Mouse (Mus musculus): Measurements from ENCODE around the gene Ifnar1. TPM values are rescaled to one million over a fixed set of nuclear protein-coding genes. Genes with fewer than 3 reads are reported as not detected.
A peak's percentile ranks its signal among the peaks of the same experiment; 100 is the strongest.

The Ifnar1 gene
- polyA plus RNA-seq, 2 experiments, result 11.6 to 16.2 TPM

GRCm38 (mm10) chr16:91470470-91470869 is 14.6 kb upstream of the Ifnar1 start:
- H3K9ac ChIP-seq (replicated peaks), result no peak overlapping the region
- H3K4me1 ChIP-seq (replicated peaks; ENCODE audit: control insufficient read depth in 2 of 2, insufficient read depth in 2 of 2, low read length in 1 of 2), result peaks cover 9 to 10% of the 10 kb centered on the region in 2 experiments
- no peak for TF ChIP-seq CTCF (IDR thresholded peaks at IDR 0.05; ENCODE audit: low read depth)
- no peak for TF ChIP-seq EP300 (IDR thresholded peaks at IDR 0.05; ENCODE audit: low read depth)
- H3K36me3 ChIP-seq (replicated peaks; ENCODE audit: control insufficient read depth, insufficient read depth, low read depth), result peaks cover 32% of the 10 kb centered on the region
- H3K27ac ChIP-seq, result no peak overlapping the region
- no peaks in the 10 kb centered on the region for H3K27me3 ChIP-seq (ENCODE audit: control insufficient read depth, insufficient read depth, low read length)
- ATAC-seq (ENCODE audit: insufficient read depth), result no peak
- WGBS (ENCODE audit: insufficient replicate concordance), result 45% methylated on average over 3 of the region's 3 CpGs
- no peaks in the 10 kb centered on the region for H3K9me3 ChIP-seq (ENCODE audit: control insufficient read depth, low read length)
- no peak overlapping the region for H3K4me3 ChIP-seq (ENCODE audit: insufficient read depth in 1 of 2, low read depth in 2 of 2, low read length in 2 of 2)
- H3K4me2 ChIP-seq (ENCODE audit: low read depth), result no peak overlapping the region
- no peak for DNase-seq (ENCODE audit: low read depth in 3 of 3, low spot score in 3 of 3)

GRCm38 (mm10) chr16:91471481-91471880 is 13.6 kb upstream of the Ifnar1 start:
- TF ChIP-seq CTCF (IDR thresholded peaks at IDR 0.05; ENCODE audit: low read depth) (no peak), EP300 (IDR thresholded peaks at IDR 0.05; ENCODE audit: low read depth) (peak; percentile 48; the same call in 1 of the 2 replicates)
- peak; percentile 30; the same call in 1 of the 2 replicates for ATAC-seq (ENCODE audit: insufficient read depth)
- WGBS (ENCODE audit: insufficient replicate concordance), result 43% methylated on average over 6 of the region's 6 CpGs
- no peak for DNase-seq (ENCODE audit: low read depth in 3 of 3, low spot score in 3 of 3)
- H3K36me3 ChIP-seq (replicated peaks; ENCODE audit: control insufficient read depth, insufficient read depth, low read depth), result peaks cover 29% of the 10 kb centered on the region
- H3K4me1 ChIP-seq (replicated peaks; ENCODE audit: control insufficient read depth in 2 of 2, insufficient read depth in 2 of 2, low read length in 1 of 2), result peaks cover 6 to 8% of the 10 kb centered on the region in 2 experiments
- H3K9me3 ChIP-seq (ENCODE audit: control insufficient read depth, low read length), result no peaks in the 10 kb centered on the region
- no peak overlapping the region for H3K4me2 ChIP-seq (ENCODE audit: low read depth)
- no peaks in the 10 kb centered on the region for H3K27me3 ChIP-seq (ENCODE audit: control insufficient read depth, insufficient read depth, low read length)
- no peak overlapping the region for H3K9ac ChIP-seq (replicated peaks)
- H3K27ac ChIP-seq, result no peak overlapping the region
- H3K4me3 ChIP-seq (ENCODE audit: insufficient read depth in 1 of 2, low read depth in 2 of 2, low read length in 2 of 2), result no peak overlapping the region

GRCm38 (mm10) chr16:91475753-91476152 is 9.3 kb upstream of the Ifnar1 start:
- Histone ChIP-seq H3K4me3 (ENCODE audit: insufficient read depth in 1 of 2, low read depth in 2 of 2, low read length in 2 of 2) (no peak overlapping the region), H3K27me3 (ENCODE audit: control insufficient read depth, insufficient read depth, low read length) (no peaks in the 10 kb centered on the region), H3K9ac (replicated peaks) (no peak overlapping the region), H3K9me3 (ENCODE audit: control insufficient read depth, low read length) (no peaks in the 10 kb centered on the region), H3K4me1 (replicated peaks; ENCODE audit: control insufficient read depth in 2 of 2, insufficient read depth in 2 of 2, low read length in 1 of 2) (peaks cover 0 to 9% of the 10 kb centered on the region in 2 experiments; a peak in 3 of 4 replicates), H3K36me3 (replicated peaks; ENCODE audit: control insufficient read depth, insufficient read depth, low read depth) (peaks cover under 1% of the 10 kb centered on the region; the same call in 1 of the 2 replicates), H3K27ac (no peak overlapping the region), H3K4me2 (ENCODE audit: low read depth) (no peak overlapping the region)
- WGBS (ENCODE audit: insufficient replicate concordance), result 60% methylated on average over 7 of the region's 7 CpGs
- no peak for TF ChIP-seq CTCF (IDR thresholded peaks at IDR 0.05; ENCODE audit: low read depth)
- TF ChIP-seq EP300 (IDR thresholded peaks at IDR 0.05; ENCODE audit: low read depth), result no peak
- ATAC-seq (ENCODE audit: insufficient read depth) (no peak), DNase-seq (ENCODE audit: low read depth in 3 of 3, low spot score in 3 of 3) (no peak)

GRCm38 (mm10) chr16:91478067-91478466 is 7.0 kb upstream of the Ifnar1 start:
- no peak for DNase-seq (ENCODE audit: low read depth in 3 of 3, low spot score in 3 of 3)
- no peak for ATAC-seq (ENCODE audit: insufficient read depth)
- no peak for TF ChIP-seq CTCF (IDR thresholded peaks at IDR 0.05; ENCODE audit: low read depth)
- TF ChIP-seq EP300 (IDR thresholded peaks at IDR 0.05; ENCODE audit: low read depth), result no peak
- H3K4me1 ChIP-seq (replicated peaks; ENCODE audit: control insufficient read depth in 2 of 2, insufficient read depth in 2 of 2, low read length in 1 of 2), result peaks cover 0 to 9% of the 10 kb centered on the region in 2 experiments; a peak in 2 of 4 replicates
- H3K36me3 ChIP-seq (replicated peaks; ENCODE audit: control insufficient read depth, insufficient read depth, low read depth), result no peaks in the 10 kb centered on the region
- no peak overlapping the region for H3K4me3 ChIP-seq (ENCODE audit: insufficient read depth in 1 of 2, low read depth in 2 of 2, low read length in 2 of 2)
- no peaks in the 10 kb centered on the region for H3K27me3 ChIP-seq (ENCODE audit: control insufficient read depth, insufficient read depth, low read length)
- no peak overlapping the region for H3K9ac ChIP-seq (replicated peaks)
- H3K4me2 ChIP-seq (ENCODE audit: low read depth), result no peak overlapping the region
- no peaks in the 10 kb centered on the region for H3K9me3 ChIP-seq (ENCODE audit: control insufficient read depth, low read length)
- no peak overlapping the region for H3K27ac ChIP-seq
- WGBS (ENCODE audit: insufficient replicate concordance), result 42% methylated on average over 1 of the region's 1 CpGs

DNA sequence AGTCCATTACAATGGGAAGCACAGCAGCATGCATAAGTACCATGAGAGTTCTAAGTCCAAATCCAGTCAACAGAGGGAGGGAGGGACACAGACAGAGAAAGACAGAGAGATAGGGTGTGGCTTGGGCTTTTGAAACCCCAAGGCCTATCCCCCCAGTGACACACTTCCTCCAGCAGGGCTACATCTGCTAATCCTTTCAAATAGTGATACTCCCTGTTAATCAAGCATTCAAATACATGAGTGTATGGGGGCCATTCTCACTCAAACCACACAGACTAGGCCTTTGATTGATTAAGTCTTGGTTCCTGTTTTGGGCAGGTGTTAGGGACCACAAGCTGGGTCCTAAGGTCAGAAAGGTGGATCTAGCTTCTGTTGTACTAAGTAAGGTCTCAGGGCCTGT is 4.5 kb upstream of the Ifnar1 start:
- no peaks in the 10 kb centered on the region for H3K9me3 ChIP-seq (ENCODE audit: control insufficient read depth, low read length)
- H3K27me3 ChIP-seq (ENCODE audit: control insufficient read depth, insufficient read depth, low read length), result no peaks in the 10 kb centered on the region
- H3K4me2 ChIP-seq (ENCODE audit: low read depth), result no peak overlapping the region
- TF ChIP-seq EP300 (IDR thresholded peaks at IDR 0.05; ENCODE audit: low read depth), result no peak
- TF ChIP-seq CTCF (IDR thresholded peaks at IDR 0.05; ENCODE audit: low read depth), result no peak
- no peak overlapping the region for H3K4me3 ChIP-seq (ENCODE audit: insufficient read depth in 1 of 2, low read depth in 2 of 2, low read length in 2 of 2)
- no peak overlapping the region for H3K9ac ChIP-seq (replicated peaks)
- no peak for ATAC-seq (ENCODE audit: insufficient read depth)
- peaks cover 4 to 12% of the 10 kb centered on the region in 2 experiments; a peak in 3 of 4 replicates for H3K4me1 ChIP-seq (replicated peaks; ENCODE audit: control insufficient read depth in 2 of 2, insufficient read depth in 2 of 2, low read length in 1 of 2)
- H3K36me3 ChIP-seq (replicated peaks; ENCODE audit: control insufficient read depth, insufficient read depth, low read depth), result no peaks in the 10 kb centered on the region
- DNase-seq (ENCODE audit: low read depth in 3 of 3, low spot score in 3 of 3), result no peak
- H3K27ac ChIP-seq, result no peak overlapping the region

Data from liver, embryonic 14.5 days (tissue).